Comparison of ENCODE assay signal across 27 mouse cellular contexts in genomic region chr4:149964770-149965169, GRCm38 (mm10). TPM values are rescaled to one million over a fixed set of nuclear protein-coding genes. Genes with fewer than 3 reads are reported as not detected.
DNase-seq lines count a peak whose midpoint lies in the region; ATAC-seq and TF ChIP-seq lines count a peak whose summit lies in the region.
"Had no signal": no experiment of that assay in that cellular context is flagged by ENCODE, and none has a peak within 500 bp of the region (broad histone marks: within the 10 kb centered on the region; RNA-seq: fewer than 3 reads in every experiment).

No protein-coding gene starts in this region.

- H3K36me3 ChIP-seq in liver, postnatal 0 days (replicated peaks; ENCODE audit: insufficient read depth, low read length): no peaks in the 10 kb centered on the region
- no peaks in the 10 kb centered on the region for H3K36me3 ChIP-seq in liver, embryonic 11.5 days (ENCODE audit: control insufficient read depth, insufficient read depth, low read length)
- H3K36me3 ChIP-seq in embryonic facial prominence, embryonic 15.5 days: no peaks in the 10 kb centered on the region
- no peaks in the 10 kb centered on the region for H3K36me3 ChIP-seq in limb, embryonic 12.5 days
- H3K36me3 ChIP-seq: G1E; hindbrain, embryonic 10.5 days; midbrain, embryonic 12.5 days had no signal

- H3K27ac ChIP-seq in liver, postnatal 0 days (ENCODE audit: low read depth): no peak overlapping the region
- no peak overlapping the region for H3K27ac ChIP-seq in liver, embryonic 11.5 days (ENCODE audit: low read depth, low read length)
- H3K27ac ChIP-seq in embryonic facial prominence, embryonic 15.5 days (replicated peaks): peak overlapping the region; percentile 44; the same call in 1 of the 2 replicates
- H3K27ac ChIP-seq in limb, embryonic 12.5 days: peak overlapping the region; percentile 81
- H3K27ac ChIP-seq: hindbrain, postnatal 0 days; midbrain, embryonic 12.5 days had no signal

- ATAC-seq in liver, postnatal 0 days: no peak
- no peak for ATAC-seq in liver, embryonic 11.5 days (replicated peaks; ENCODE audit: low FRiP score)
- no peak for ATAC-seq in embryonic facial prominence, embryonic 15.5 days (ENCODE audit: insufficient number of reproducible peaks, low FRiP score, low TSS enrichment, low read depth)
- 0 out of 2 replicates have a peak, but pooled peaks have one; percentile 34 for ATAC-seq in limb, embryonic 12.5 days (ENCODE audit: insufficient number of reproducible peaks, insufficient read depth, low FRiP score, low TSS enrichment, low read depth)
- ATAC-seq: forebrain, embryonic 16.5 days; hindbrain, postnatal 0 days; Patski had no signal

- TF ChIP-seq EP300 in liver, postnatal 0 days (IDR thresholded peaks at IDR 0.05; ENCODE audit: low read depth): no peak

- no peak for DNase-seq in liver, postnatal 0 days
- no peak for DNase-seq in liver, embryonic 11.5 days (ENCODE audit: low spot score)
- no peak for DNase-seq in layer of hippocampus, postnatal 10 days (ENCODE audit: low spot score in 2 of 2)
- no peak for DNase-seq in layer of hippocampus, adult 9-10 months (ENCODE audit: low spot score)
- DNase-seq in kidney, postnatal 36 days: no peak
- DNase-seq: adrenal gland, adult 2 months; B cell, adult 2 months; cerebellum, adult 11-12 months; gastrocnemius, postnatal 10 days; heart, postnatal 10 days; kidney, adult 18-20 months; layer of hippocampus, postnatal 36 days; liver; lung, adult 2 months; spleen, adult 18-20 months; thymus, postnatal 14 days had no signal

- peaks cover 9% of the 10 kb centered on the region; the same call in 1 of the 2 replicates for H3K4me1 ChIP-seq in liver, postnatal 0 days (ENCODE audit: insufficient read depth)
- no peaks in the 10 kb centered on the region for H3K4me1 ChIP-seq in liver, embryonic 11.5 days (replicated peaks; ENCODE audit: control insufficient read depth, insufficient read depth, low read length)
- peaks cover 30% of the 10 kb centered on the region for H3K4me1 ChIP-seq in embryonic facial prominence, embryonic 15.5 days
- peaks cover 34% of the 10 kb centered on the region for H3K4me1 ChIP-seq in limb, embryonic 12.5 days (replicated peaks)
- H3K4me1 ChIP-seq: midbrain, embryonic 12.5 days had no signal

- H3K4me3 ChIP-seq in liver, postnatal 0 days (ENCODE audit: low read depth, low read length): no peak overlapping the region
- H3K4me3 ChIP-seq in liver, embryonic 11.5 days (ENCODE audit: low read depth, low read length): no peak overlapping the region
- no peak overlapping the region for H3K4me3 ChIP-seq in embryonic facial prominence, embryonic 15.5 days (replicated peaks)
- H3K4me3 ChIP-seq in limb, embryonic 12.5 days (replicated peaks): no peak overlapping the region
- H3K4me3 ChIP-seq: hindbrain, embryonic 10.5 days; midbrain, embryonic 12.5 days had no signal

- TF ChIP-seq CTCF in liver, postnatal 0 days (IDR thresholded peaks at IDR 0.05; ENCODE audit: low read depth): no peak

- no peak overlapping the region for H3K4me2 ChIP-seq in liver, postnatal 0 days (ENCODE audit: low read depth, low read length)
- H3K4me2 ChIP-seq in liver, embryonic 11.5 days: no peak overlapping the region
- no peak overlapping the region for H3K4me2 ChIP-seq in embryonic facial prominence, embryonic 15.5 days (replicated peaks)
- H3K4me2 ChIP-seq in limb, embryonic 12.5 days: no peak overlapping the region
- H3K4me2 ChIP-seq: heart, embryonic 11.5 days; midbrain, embryonic 12.5 days had no signal

- H3K9me3 ChIP-seq in liver, postnatal 0 days (ENCODE audit: low read length): no peaks in the 10 kb centered on the region
- H3K9me3 ChIP-seq in liver, embryonic 11.5 days (ENCODE audit: control insufficient read depth, low read length): no peaks in the 10 kb centered on the region
- H3K9me3 ChIP-seq in embryonic facial prominence, embryonic 15.5 days (replicated peaks): no peaks in the 10 kb centered on the region
- no peaks in the 10 kb centered on the region; the same call in 1 of the 2 replicates for H3K9me3 ChIP-seq in limb, embryonic 12.5 days
- H3K9me3 ChIP-seq: G1E; hindbrain, embryonic 10.5 days; midbrain, embryonic 12.5 days had no signal

- WGBS in liver, postnatal 0 days (ENCODE audit: insufficient replicate concordance): 45% methylated on average over 3 of the region's 3 CpGs
- WGBS in liver, embryonic 11.5 days: 58% methylated on average over 3 of the region's 3 CpGs
- WGBS in embryonic facial prominence, embryonic 15.5 days: 25% methylated on average over 3 of the region's 3 CpGs
- WGBS in limb, embryonic 12.5 days: 13% methylated on average over 3 of the region's 3 CpGs

- H3K27me3 ChIP-seq in liver, postnatal 0 days (ENCODE audit: insufficient read depth, low read length): no peaks in the 10 kb centered on the region
- peaks cover 2% of the 10 kb centered on the region; the same call in 1 of the 2 replicates for H3K27me3 ChIP-seq in liver, embryonic 11.5 days (replicated peaks; ENCODE audit: control insufficient read depth, insufficient read depth, low read length)
- H3K27me3 ChIP-seq in embryonic facial prominence, embryonic 15.5 days: no peaks in the 10 kb centered on the region
- H3K27me3 ChIP-seq in limb, embryonic 12.5 days: no peaks in the 10 kb centered on the region
- H3K27me3 ChIP-seq: Patski had no signal

- H3K9ac ChIP-seq in liver, postnatal 0 days (replicated peaks): 0 out of 2 replicates have a peak overlapping the region, but pooled peaks have one; percentile 7
- H3K9ac ChIP-seq in liver, embryonic 11.5 days (ENCODE audit: low read depth, low read length): no peak overlapping the region
- no peak overlapping the region for H3K9ac ChIP-seq in embryonic facial prominence, embryonic 15.5 days
- 0 out of 2 replicates have a peak overlapping the region, but pooled peaks have one; percentile 23 for H3K9ac ChIP-seq in limb, embryonic 12.5 days (replicated peaks)
- H3K9ac ChIP-seq: midbrain, embryonic 12.5 days had no signal

RNA-seq across cellular contexts. Expression of gene Spsb1, which starts 9.9 kb away (rescaled TPM):
- polyA plus RNA-seq in liver, postnatal 0 days (2015; fragmentation: Nextera tagmentation; extraction: Ambion mirVana): 1.3 and 1.7 TPM in 2 replicates
- 2.9 and 3.1 TPM in 2 replicates for polyA plus RNA-seq in liver, embryonic 11.5 days (2014; fragmentation: Nextera tagmentation; extraction: Ambion mirVana)
- polyA plus RNA-seq in embryonic facial prominence, embryonic 15.5 days (2015; fragmentation: Nextera tagmentation; extraction: Ambion mirVana): 17.5 and 18.2 TPM in 2 replicates
- polyA plus RNA-seq in limb, embryonic 12.5 days (2016; fragmentation: Nextera tagmentation; extraction: Ambion mirVana): 17.7 and 19.1 TPM in 2 replicates
- 10 to 100 TPM; 16.7 to 19.9 TPM for total RNA-seq in layer of hippocampus, postnatal 10 days (2021)
- total RNA-seq: G1E; granulocyte monocyte progenitor cell, adult 5-6 weeks; monocyte, adult 5-6 weeks had no signal

RNA-seq across cellular contexts. Expression of gene H6pd, which starts 44.1 kb away (rescaled TPM):
- polyA plus RNA-seq in liver, postnatal 0 days (2015; fragmentation: Nextera tagmentation; extraction: Ambion mirVana): 33.0 and 36.5 TPM in 2 replicates
- polyA plus RNA-seq in liver, embryonic 11.5 days (2014; fragmentation: Nextera tagmentation; extraction: Ambion mirVana): 9.4 and 9.8 TPM in 2 replicates
- polyA plus RNA-seq in embryonic facial prominence, embryonic 15.5 days (2015; fragmentation: Nextera tagmentation; extraction: Ambion mirVana): 12.1 and 12.2 TPM in 2 replicates
- polyA plus RNA-seq in limb, embryonic 12.5 days (2016; fragmentation: Nextera tagmentation; extraction: Ambion mirVana): 7.0 and 10.0 TPM in 2 replicates
- 10 to 100 TPM; 10.7 to 12.8 TPM for total RNA-seq in layer of hippocampus, postnatal 10 days (2021)

Comparison
In these comparisons a context has a peak if more than half of its experiments do, and no peak if none do; other contexts are left out.
1. H3K9ac ChIP-seq: peak in liver, postnatal 0 days (single experiment) and limb, embryonic 12.5 days (single experiment); none in liver, embryonic 11.5 days (single experiment) and embryonic facial prominence, embryonic 15.5 days (single experiment).
2. H3K27ac ChIP-seq: peak in embryonic facial prominence, embryonic 15.5 days (single experiment) and limb, embryonic 12.5 days (single experiment); none in liver, postnatal 0 days (single experiment) and liver, embryonic 11.5 days (single experiment).